Mouse (Mus musculus): Measurements from ENCODE around the gene Arl11. TPM values are rescaled to one million over a fixed set of nuclear protein-coding genes. Genes with fewer than 3 reads are reported as not detected.

Gene Arl11
- total and polyA plus RNA-seq, 3 experiments = 0.12 to 0.68 TPM; not detected in 1

GRCm38 (mm10) chr14:61350808-61351207 is 41.3 kb downstream of the Arl11 start:
- H3K27me3 ChIP-seq (ENCODE audit: control insufficient read depth in 1 of 2, insufficient read depth in 2 of 2, low read length in 2 of 2) = no peaks in the 10 kb centered on the region
- no peaks in the 10 kb centered on the region for H3K79me2 ChIP-seq (ENCODE audit: control insufficient read depth, insufficient read depth, low read length, poor library complexity)
- H3K36me3 ChIP-seq (ENCODE audit: control insufficient read depth in 1 of 2, insufficient read depth in 2 of 2, low read length in 2 of 2) = no peaks in the 10 kb centered on the region
- H3K9ac ChIP-seq (ENCODE audit: control insufficient read depth, low read depth, low read length, poor library complexity, severe bottlenecking) = no peak overlapping the region
- TF ChIP-seq HCFC1 (IDR thresholded peaks at IDR 0.05; ENCODE audit: low read depth, low read length) (no peak), GATA1 (IDR thresholded peaks at IDR 0.05; ENCODE audit: low read depth, low read length) (no peak), POLR2AphosphoS5 (IDR thresholded peaks at IDR 0.05; ENCODE audit: borderline replicate concordance, low read depth, low read length) (no peak), POLR2A (IDR thresholded peaks at IDR 0.05; ENCODE audit: control insufficient read depth in 1 of 2, insufficient read depth in 1 of 2, low read depth in 1 of 2, low read length in 2 of 2, poor library complexity in 1 of 2) (no peak), UBTF (IDR thresholded peaks at IDR 0.05; ENCODE audit: borderline replicate concordance, insufficient read depth, low read depth, low read length) (no peak), USF2 (IDR thresholded peaks at IDR 0.05; ENCODE audit: borderline replicate concordance in 1 of 2, insufficient read depth in 1 of 2, low read depth in 1 of 2, low read length in 2 of 2) (no peak), ZNF384 (IDR thresholded peaks at IDR 0.05; ENCODE audit: low read depth, low read length) (no peak), MXI1 (IDR thresholded peaks at IDR 0.05; ENCODE audit: low read depth, low read length) (no peak), BHLHE40 (IDR thresholded peaks at IDR 0.05; ENCODE audit: borderline replicate concordance, low read depth, low read length) (no peak), ZC3H11A (IDR thresholded peaks at IDR 0.05; ENCODE audit: low read depth, low read length) (no peak), SIN3A (IDR thresholded peaks at IDR 0.05; ENCODE audit: low read length) (no peak)
- DNase-seq (ENCODE audit: low read depth, low spot score) = no peak
- H3K4me3 ChIP-seq (ENCODE audit: control insufficient read depth in 1 of 2, insufficient read depth in 1 of 2, low read depth in 2 of 2, low read length in 2 of 2) = no peak overlapping the region
- no peaks in the 10 kb centered on the region for H3K4me1 ChIP-seq (ENCODE audit: control insufficient read depth in 1 of 2, insufficient read depth in 2 of 2, low read length in 2 of 2)
- no peaks in the 10 kb centered on the region for H3K9me3 ChIP-seq (replicated peaks; ENCODE audit: insufficient read depth, low read length)
- no peak overlapping the region for H3K27ac ChIP-seq (ENCODE audit: control insufficient read depth, low read depth, low read length)

GRCm38 (mm10) chr14:61354251-61355235 is 45.0 kb downstream of the Arl11 start:
- Histone ChIP-seq H3K27ac (ENCODE audit: control insufficient read depth, low read depth, low read length) (no peak overlapping the region), H3K9me3 (replicated peaks; ENCODE audit: insufficient read depth, low read length) (no peaks in the 10 kb centered on the region), H3K36me3 (ENCODE audit: control insufficient read depth in 1 of 2, insufficient read depth in 2 of 2, low read length in 2 of 2) (peaks cover 0 to 2% of the 10 kb centered on the region in 2 experiments; a peak in 1 of 4 replicates), H3K4me1 (ENCODE audit: control insufficient read depth in 1 of 2, insufficient read depth in 2 of 2, low read length in 2 of 2) (no peaks in the 10 kb centered on the region), H3K9ac (ENCODE audit: control insufficient read depth, low read depth, low read length, poor library complexity, severe bottlenecking) (no peak overlapping the region), H3K27me3 (ENCODE audit: control insufficient read depth in 1 of 2, insufficient read depth in 2 of 2, low read length in 2 of 2) (no peaks in the 10 kb centered on the region), H3K4me3 (ENCODE audit: control insufficient read depth in 1 of 2, insufficient read depth in 1 of 2, low read depth in 2 of 2, low read length in 2 of 2) (no peak overlapping the region), H3K79me2 (ENCODE audit: control insufficient read depth, insufficient read depth, low read length, poor library complexity) (no peaks in the 10 kb centered on the region)
- DNase-seq (ENCODE audit: low read depth, low spot score) = no peak
- TF ChIP-seq TCF12 (IDR thresholded peaks at IDR 0.05; ENCODE audit: low read depth, low read length) (no peak), ZNF384 (IDR thresholded peaks at IDR 0.05; ENCODE audit: low read depth, low read length) (no peak), POLR2AphosphoS2 (IDR thresholded peaks at IDR 0.05; ENCODE audit: low read length) (no peak), POLR2A (IDR thresholded peaks at IDR 0.05; ENCODE audit: control insufficient read depth in 1 of 2, insufficient read depth in 1 of 2, low read depth in 1 of 2, low read length in 2 of 2, poor library complexity in 1 of 2) (no peak), KAT2A (conservative IDR thresholded peaks at IDR 0.05; ENCODE audit: low read depth, low read length) (no peak), NELFE (IDR thresholded peaks at IDR 0.05; ENCODE audit: low read depth, low read length) (no peak), MEF2A (IDR thresholded peaks at IDR 0.05; ENCODE audit: extremely low read depth, insufficient replicate concordance, low read depth, low read length, poor library complexity, severe bottlenecking) (no peak), ZC3H11A (IDR thresholded peaks at IDR 0.05; ENCODE audit: low read depth, low read length) (no peak), CHD2 (IDR thresholded peaks at IDR 0.05; ENCODE audit: low read length) (no peak), ELF1 (IDR thresholded peaks at IDR 0.05; ENCODE audit: low read depth, low read length) (no peak), RCOR1 (IDR thresholded peaks at IDR 0.05; ENCODE audit: low read depth, low read length) (no peak), MAX (IDR thresholded peaks at IDR 0.05; ENCODE audit: low read length) (no peak), BHLHE40 (IDR thresholded peaks at IDR 0.05; ENCODE audit: borderline replicate concordance, low read depth, low read length) (no peak), TAL1 (IDR thresholded peaks at IDR 0.05; ENCODE audit: low read length) (no peak), MAFK (IDR thresholded peaks at IDR 0.05; ENCODE audit: borderline replicate concordance, low read depth, low read length) (no peak), MAZ (IDR thresholded peaks at IDR 0.05; ENCODE audit: low read depth, low read length) (no peak)
